Mouse (Mus musculus) megakaryocyte progenitor cell, adult 5-6 weeks (primary cell): Measurements from ENCODE around the gene Adsl. TPM values are rescaled to one million over a fixed set of nuclear protein-coding genes. Genes with fewer than 3 reads are reported as not detected.

ENCODE experiments used
- ATAC-seq: replicated peaks from 2 replicates; pipeline ENCODE4 v1.8.0; 2016; ENCODE audit warnings: mild to moderate bottlenecking, moderate TSS enrichment, inconsistent platforms; ENCODE audit not compliant: poor library complexity
- total RNA-seq, 2 experiments: library from RNA; stranded (forward) in 1 of 2; stranded (reverse) in 1 of 2; fragments of 157-497, 149-512 nt in 1 of 2; fragments of 200-1000 nt in 1 of 2; gene quantifications; 2 replicates each; pipeline versions ENCODE4 v1.2.3 to v1.2.4; 2015 to 2017

Gene Adsl
- total RNA-seq, 2 experiments from 2014 or later = 46.5 to 164 TPM

GRCm38 (mm10) chr15:80939401-80939800, 8.9 kb upstream of the Adsl start:
- no peak for ATAC-seq

DNA sequence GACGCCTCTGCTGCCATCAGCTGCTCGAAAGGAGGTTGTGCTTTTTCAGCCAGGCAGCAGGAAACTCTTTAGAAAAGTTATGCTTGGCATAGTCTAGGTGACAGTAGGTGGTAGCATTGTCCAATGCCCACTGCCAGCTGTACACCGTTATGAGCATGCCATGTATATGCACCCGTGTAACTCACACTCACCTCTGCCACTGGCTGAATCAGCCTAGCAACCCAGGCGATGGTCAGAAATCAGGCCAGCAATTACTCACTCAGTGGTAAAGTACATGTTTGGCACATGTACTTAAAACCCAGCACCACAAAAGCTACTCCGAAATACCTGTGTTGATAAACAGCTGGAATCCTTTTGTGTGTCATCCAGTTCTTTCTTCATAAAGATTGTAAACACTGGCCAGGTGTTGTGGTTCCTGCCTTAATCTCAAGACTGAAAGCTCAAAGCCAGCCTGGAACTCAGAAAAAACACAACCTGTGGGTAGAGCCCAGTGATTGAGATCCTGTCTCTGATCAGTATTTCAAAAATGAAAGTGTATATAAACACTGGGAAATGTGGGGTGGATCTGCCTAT, 6.7 kb upstream of the Adsl start:
- no peak for ATAC-seq

DNA sequence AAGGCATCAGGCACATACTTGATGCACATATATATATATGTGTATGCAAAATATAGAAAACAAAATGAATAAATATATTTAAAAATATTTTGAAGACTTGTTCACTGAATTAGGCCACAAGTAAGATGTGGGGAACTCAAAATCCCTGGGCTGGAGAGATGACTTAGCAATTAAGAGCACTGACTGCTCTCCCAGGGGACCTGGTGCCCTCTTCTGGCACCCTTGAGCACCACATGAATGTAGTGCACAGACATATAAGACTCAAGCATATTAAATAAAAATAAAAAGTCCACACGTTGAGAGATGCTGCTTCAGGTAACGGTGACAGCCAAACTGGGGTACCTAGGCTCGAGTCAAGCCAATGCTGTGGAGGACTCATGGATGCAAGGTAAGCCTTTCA, 2.4 kb upstream of the Adsl start:
- ATAC-seq = peak; percentile 65

- ATAC-seq = no peak
Observed at GRCm38 (mm10) chr15:80949431-80949830, 1.1 kb downstream of the Adsl start.

DNA sequence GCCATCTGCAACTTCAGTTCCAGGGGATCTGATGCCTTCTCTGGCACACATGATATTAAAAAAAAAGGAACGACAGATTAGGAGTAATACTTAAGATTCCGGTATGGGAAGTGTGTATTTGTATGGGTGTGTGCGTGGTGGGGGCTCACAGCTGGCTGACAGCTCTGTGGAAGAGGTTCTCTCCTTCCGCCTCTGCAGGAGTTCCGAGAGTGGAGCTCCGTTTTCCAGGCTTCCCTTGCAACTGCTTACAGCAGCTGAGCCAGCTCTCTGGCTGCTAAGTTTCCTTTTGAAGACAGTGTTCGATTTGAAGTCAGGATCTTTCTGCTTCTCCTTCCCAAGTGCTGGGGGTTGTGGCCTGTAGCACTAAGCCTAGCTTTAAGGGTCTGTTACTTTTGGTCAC, 1.8 kb downstream of the Adsl start:
- ATAC-seq = no peak

DNA sequence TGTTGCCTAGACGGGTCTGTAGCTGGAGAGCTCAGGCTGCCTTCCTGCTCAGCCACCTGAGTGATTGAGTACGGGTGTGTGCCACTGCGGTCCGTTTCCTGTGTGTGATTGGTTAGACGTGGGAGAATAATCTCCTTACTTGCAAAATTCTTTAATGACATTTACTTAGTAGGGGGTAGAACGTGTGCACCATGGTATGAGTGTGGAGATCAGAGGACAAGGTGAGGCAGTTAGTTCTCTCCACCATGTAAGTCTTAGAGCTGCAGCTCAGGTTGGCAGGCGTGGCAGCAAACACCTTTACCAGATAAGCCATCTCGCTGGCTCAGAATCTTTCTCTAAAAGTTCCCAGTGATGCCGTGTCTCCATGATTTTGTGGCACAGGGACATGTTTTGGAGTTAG, 5.7 kb downstream of the Adsl start:
- no peak for ATAC-seq

- ATAC-seq = no peak
Observed at GRCm38 (mm10) chr15:80954861-80955260, 6.6 kb downstream of the Adsl start.

DNA sequence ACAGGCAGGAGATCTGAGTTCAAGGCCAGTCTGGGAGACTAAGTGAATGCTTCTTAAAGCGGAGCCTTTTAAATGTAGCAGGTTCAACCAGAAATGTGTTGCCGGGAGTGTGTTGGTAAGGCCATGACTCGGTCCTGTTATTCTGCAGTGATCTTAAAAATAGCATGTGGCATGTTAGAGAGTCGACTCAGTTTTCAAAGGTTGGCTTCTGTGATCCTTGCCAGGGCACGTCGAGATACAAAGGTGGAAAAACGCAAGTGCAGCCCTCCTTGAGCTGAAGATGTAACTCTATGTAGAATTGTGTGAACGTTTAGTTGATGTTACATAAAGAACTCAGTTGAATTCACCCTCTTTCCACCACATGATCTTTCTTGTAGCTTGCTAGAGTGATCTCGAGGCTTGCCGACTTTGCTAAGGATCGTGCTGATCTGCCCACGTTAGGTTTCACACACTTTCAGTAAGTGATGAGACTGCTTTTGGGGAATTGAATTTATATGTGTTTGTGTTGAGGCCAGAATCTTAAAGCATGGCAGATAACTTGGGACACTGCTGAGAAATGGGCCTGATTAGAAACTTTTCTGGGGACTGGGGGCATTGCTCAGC, 7.6 kb downstream of the Adsl start:
- no peak for ATAC-seq

DNA sequence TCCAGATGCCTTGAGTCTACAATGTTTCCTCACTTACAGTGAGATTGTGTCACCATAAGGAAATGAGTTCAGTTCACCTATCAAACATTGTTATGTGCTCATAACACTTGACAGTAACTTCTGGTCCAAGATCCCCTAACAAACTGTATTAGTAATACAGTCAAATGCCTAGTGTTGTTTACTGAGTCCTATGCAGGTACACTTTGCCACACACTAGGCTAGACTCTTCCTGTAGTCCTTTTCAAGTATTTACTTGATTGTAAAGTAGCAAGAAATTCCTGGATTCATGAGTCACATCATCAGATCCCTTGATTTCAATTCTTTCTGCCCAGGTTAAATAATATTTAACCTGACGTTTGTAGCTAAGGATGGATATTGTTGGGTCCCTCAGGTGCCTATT, 21.1 kb downstream of the Adsl start:
- ATAC-seq = no peak

- ATAC-seq = no peak
Observed at GRCm38 (mm10) chr15:80974311-80974710, 26.0 kb downstream of the Adsl start.

DNA sequence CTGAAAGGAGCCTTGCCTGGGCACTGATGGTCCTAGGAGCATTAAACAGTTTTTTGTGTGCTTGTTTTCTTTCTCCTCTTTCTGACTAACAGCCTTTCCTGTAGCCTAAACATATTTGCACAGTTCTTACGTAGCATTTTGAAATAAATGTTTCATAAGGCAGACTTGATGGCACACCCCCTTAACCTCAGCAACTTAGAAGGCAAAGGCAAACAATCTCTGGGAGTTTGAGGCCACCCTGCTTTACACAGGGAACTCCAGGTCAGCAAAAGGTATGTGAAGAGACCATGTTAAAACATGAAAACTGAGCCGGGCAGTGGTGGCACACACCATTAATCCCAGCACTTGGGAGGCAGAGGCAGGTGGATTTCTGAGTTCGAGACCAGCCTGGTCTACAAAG, 27.4 kb downstream of the Adsl start:
- ATAC-seq = no peak

GRCm38 (mm10) chr15:80977620-80978334, 29.5 kb downstream of the Adsl start, which contains the start of gene Sgsm3:
TSS of gene Sgsm3 (plus strand) at chr15:80977765.
- ATAC-seq = peak; percentile 84

GRCm38 (mm10) chr15:80979611-80980010, 31.3 kb downstream of the Adsl start:
- no peak for ATAC-seq

DNA sequence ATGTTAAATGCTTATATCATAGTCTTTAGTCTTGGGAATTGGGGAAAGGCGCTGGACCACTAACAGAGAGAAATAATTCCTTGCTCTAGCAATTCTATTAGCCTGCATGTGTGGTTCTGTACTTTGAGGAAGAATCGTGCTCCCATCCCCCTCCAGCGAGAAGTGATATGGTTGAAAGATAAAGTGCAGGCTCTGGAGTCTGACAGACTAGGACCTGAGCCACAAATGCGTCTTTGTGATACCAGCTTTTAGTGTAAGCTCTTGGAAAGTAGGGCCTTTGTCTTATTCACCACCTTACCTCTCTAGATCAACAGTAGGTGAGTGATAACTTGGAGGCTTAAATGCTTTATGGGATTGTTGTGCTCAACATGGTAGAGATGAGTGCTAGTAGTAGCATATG, 32.9 kb downstream of the Adsl start:
- peak; percentile 71 for ATAC-seq

- no peak for ATAC-seq
Observed at GRCm38 (mm10) chr15:80983264-80983663, 35.0 kb downstream of the Adsl start.

DNA sequence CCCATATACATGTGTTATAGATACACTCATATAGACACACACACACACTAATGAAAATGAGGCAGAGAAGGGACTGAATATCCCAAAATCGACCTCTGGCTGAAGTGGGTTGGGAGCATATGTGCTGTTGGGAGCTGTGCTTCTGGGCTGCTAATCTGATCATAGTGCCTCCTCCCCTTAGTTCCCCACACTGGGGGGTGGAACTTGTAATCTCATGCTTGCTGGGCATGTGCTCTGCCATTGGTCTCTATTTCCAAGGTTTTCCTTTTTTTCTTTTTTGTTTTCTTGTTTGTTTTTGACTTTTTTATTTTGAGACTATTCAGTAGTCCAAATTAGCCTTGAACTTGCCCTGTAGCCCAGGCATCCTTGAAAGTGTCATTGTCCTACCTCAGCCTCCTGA, 40.0 kb downstream of the Adsl start:
- ATAC-seq = peak; percentile 85

DNA sequence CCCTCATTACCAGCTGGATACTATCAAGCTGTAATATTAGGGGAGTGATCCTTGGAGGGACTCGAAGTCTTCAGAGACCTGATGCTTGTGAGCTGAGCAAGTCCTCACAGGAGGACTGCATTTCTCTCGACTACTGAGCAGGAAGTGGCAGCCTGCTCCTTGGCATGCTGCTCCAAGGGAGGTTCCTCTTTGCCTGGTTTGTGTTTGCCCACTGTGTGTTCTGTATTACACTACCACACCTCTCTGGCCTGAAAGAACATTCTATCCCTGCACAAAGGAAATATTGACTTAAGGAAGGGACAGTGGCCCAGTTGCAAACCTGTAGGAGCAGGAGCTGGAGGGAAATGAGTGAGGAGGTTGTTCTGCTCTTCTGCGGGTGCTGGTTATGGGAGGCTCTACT, 41.4 kb downstream of the Adsl start:
- ATAC-seq = no peak

DNA sequence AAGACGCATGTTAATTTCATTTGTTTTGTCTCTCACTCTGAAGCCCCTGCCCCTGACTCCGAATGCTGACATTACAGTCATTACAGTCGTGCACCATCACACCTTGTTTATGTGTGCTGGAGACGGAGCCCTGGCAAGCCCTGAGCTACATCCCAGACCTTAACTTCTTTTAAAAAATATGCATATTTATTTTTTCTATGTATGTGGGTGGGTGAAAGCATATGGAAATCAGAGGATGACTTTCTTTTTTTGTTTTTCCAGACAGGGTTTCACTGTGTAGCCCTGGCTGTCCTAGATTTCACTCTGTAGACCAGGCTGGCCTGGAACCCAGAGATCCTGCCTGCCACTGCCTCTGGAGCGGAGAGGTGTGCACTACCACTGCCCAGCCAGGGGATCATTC, 46.7 kb downstream of the Adsl start:
- ATAC-seq = no peak

DNA sequence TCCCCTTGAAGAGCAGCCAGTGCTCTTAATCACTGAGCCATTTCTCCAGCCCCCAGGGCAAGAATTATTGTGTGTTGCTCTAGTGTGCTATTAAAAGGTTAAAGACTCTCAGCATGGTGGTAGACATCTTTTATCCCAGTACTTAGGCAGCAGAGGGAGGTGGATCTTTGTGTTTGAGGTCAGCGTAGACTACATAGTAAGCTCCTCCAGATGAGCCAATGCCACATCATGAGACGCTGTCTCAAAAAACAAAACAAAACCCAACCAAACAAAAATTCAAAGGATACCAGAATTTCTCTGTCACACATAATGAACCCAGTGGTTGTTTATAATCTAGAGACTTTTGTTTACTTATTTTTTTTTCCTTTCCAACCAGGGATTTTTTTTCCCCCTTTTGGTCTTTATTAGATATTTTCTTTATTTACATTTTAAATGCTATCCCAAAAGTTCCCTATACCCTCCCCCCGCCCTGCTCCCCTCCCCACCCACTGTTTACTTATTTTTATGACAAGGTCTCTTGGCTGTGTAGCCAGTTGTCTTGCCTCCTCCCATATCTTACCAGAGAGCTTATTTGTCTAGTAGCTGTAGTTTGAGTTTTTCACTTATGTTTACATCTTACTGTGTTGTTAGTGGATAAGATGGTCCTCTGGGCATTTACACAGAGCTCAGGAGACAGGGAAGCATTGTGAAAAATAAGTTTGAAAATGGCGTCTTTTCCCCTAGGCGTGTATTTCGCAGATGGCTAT, 48.0 kb downstream of the Adsl start:
- ATAC-seq = no peak

GRCm38 (mm10) chr15:80997077-80997476, 48.8 kb downstream of the Adsl start:
- ATAC-seq = peak; percentile 46; the same call in 1 of the 2 replicates

- ATAC-seq = peak; percentile 77
Observed at GRCm38 (mm10) chr15:81000419-81001138, 52.3 kb downstream of the Adsl start.
